Mouse (Mus musculus) spleen, adult 2 months (tissue): ENCODE data around the gene Osbp2. TPM values are rescaled to one million over a fixed set of nuclear protein-coding genes. Genes with fewer than 3 reads are reported as not detected.

ENCODE experiments used
- DNase-seq, 2 experiments: peaks; one replicate each; pipeline versions ENCODE4 v3.0.0 to v3.0.0-alpha.2; 2012 to 2021; ENCODE audit warnings: low spot score in 2 of 2, low read depth in 1 of 2
- H3K27ac ChIP-seq: fragments of 200-500 bp; 2 replicates; pipeline ENCODE4 v1.5.1; 2012; ENCODE audit warnings: low read length, inconsistent platforms; ENCODE audit not compliant: insufficient read depth
- H3K27me3 ChIP-seq: fragments of 200-500 bp; 2 replicates; pipeline ENCODE4 v1.6.1; 2012; ENCODE audit warnings: mild to moderate bottlenecking, moderate library complexity, low read length, inconsistent platforms; ENCODE audit not compliant: control insufficient read depth, insufficient read depth
- H3K36me3 ChIP-seq: fragments of 200-500 bp; 2 replicates; pipeline ENCODE4 v1.6.1; 2012; ENCODE audit warnings: mild to moderate bottlenecking, low read length, inconsistent platforms; ENCODE audit not compliant: control insufficient read depth, insufficient read depth
- H3K4me1 ChIP-seq: fragments of 200-500 bp; 2 replicates; pipeline ENCODE4 v1.6.1; 2011; ENCODE audit warnings: inconsistent platforms; ENCODE audit not compliant: control insufficient read depth, insufficient read depth, insufficient read length
- H3K4me3 ChIP-seq: fragments of 200-500 bp; 2 replicates; pipeline ENCODE4 v1.5.1; 2011; ENCODE audit warnings: mild to moderate bottlenecking, inconsistent platforms; ENCODE audit not compliant: insufficient read depth, insufficient read length; ENCODE audit errors: extremely low read depth
- CTCF ChIP-seq: fragments of 200-500 bp; IDR thresholded peaks from 2 replicates; pipeline ENCODE4 v1.5.1; 2011; ENCODE audit warnings: mild to moderate bottlenecking, inconsistent platforms; ENCODE audit not compliant: insufficient read depth, insufficient read length, insufficient replicate concordance; ENCODE audit errors: extremely low read depth
- POLR2A ChIP-seq: fragments of 200-500 bp; IDR thresholded peaks from 2 replicates; pipeline ENCODE4 v1.6.1; 2011; ENCODE audit warnings: low read depth, low read length, inconsistent platforms
- WGBS: fragments of 180-500 bp; shearing (Covaris S2); methylation state at CpG from one replicate; pipeline ENCODE4 v1.1.7; 2018; 5-methylcytosine and 5-hydroxymethylcytosine counted together
- polyA plus RNA-seq: library from polyadenylated mRNA; depleted of rRNA; stranded (reverse); fragments of >200 nt; gene quantifications from 2 replicates; pipeline ENCODE4 v1.2.3, GENCODE M21; 2012

The Osbp2 gene
- polyA plus RNA-seq, 1 experiment = 0.05 TPM

- no peak for TF ChIP-seq CTCF
- no peak for TF ChIP-seq POLR2A
- Histone ChIP-seq H3K27ac (no peak overlapping the region), H3K4me1 (no peaks in the 10 kb centered on the region), H3K4me3 (no peak overlapping the region), H3K27me3 (peaks cover 6% of the 10 kb centered on the region; the same call in 1 of the 2 replicates), H3K36me3 (no peaks in the 10 kb centered on the region)
- WGBS = 4% methylated on average over 45 of the region's 56 CpGs
- DNase-seq = no peak
Observed at GRCm38 (mm10) chr11:3774463-3775262, 89.0 kb downstream of the Osbp2 start.

- no peak overlapping the region for H3K4me3 ChIP-seq
- H3K4me1 ChIP-seq = no peaks in the 10 kb centered on the region
- no peak for DNase-seq
- 29% methylated on average over 6 of the region's 6 CpGs for WGBS
- TF ChIP-seq POLR2A (no peak), CTCF (no peak)
- no peak overlapping the region for H3K27ac ChIP-seq
- peaks cover 6% of the 10 kb centered on the region; the same call in 1 of the 2 replicates for H3K27me3 ChIP-seq
- H3K36me3 ChIP-seq = no peaks in the 10 kb centered on the region
Observed at GRCm38 (mm10) chr11:3773782-3774462, 89.8 kb downstream of the Osbp2 start.

- Histone ChIP-seq H3K27ac (no peak overlapping the region), H3K4me3 (no peak overlapping the region), H3K36me3 (no peaks in the 10 kb centered on the region), H3K4me1 (no peaks in the 10 kb centered on the region), H3K27me3 (peaks cover 6% of the 10 kb centered on the region; the same call in 1 of the 2 replicates)
- no peak for DNase-seq
- 83% methylated on average over 8 of the region's 8 CpGs for WGBS
- TF ChIP-seq CTCF (no peak), POLR2A (no peak)
Observed at GRCm38 (mm10) chr11:3773136-3773535, 90.6 kb downstream of the Osbp2 start.

- DNase-seq = no peak
- Histone ChIP-seq H3K4me3 (no peak overlapping the region), H3K27ac (no peak overlapping the region), H3K27me3 (peaks cover 6% of the 10 kb centered on the region; the same call in 1 of the 2 replicates), H3K36me3 (no peaks in the 10 kb centered on the region), H3K4me1 (no peaks in the 10 kb centered on the region)
- WGBS = 48% methylated on average over 6 of the region's 6 CpGs
- TF ChIP-seq CTCF (peak; percentile 5; the same call in 1 of the 2 replicates), POLR2A (no peak)
Observed at GRCm38 (mm10) chr11:3771348-3771747, 92.4 kb downstream of the Osbp2 start.

DNA sequence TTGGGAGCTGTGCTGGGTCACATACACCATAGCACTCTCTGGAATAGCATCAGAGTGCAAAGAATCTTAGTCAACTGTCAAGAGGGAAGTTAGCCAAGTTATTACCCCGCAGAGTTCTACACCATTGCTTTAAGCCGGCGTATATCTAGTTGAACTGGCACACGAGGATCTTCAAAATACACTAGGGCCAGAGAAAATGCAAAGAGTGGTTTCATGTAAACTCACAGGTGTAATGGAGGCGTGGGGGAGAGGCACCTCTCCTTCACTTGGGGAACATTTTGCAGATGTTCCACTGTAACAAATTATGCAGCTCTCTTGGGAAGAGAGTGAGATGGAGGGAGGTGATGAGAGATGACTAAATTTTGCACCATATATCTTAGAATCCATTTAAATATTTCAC lies 95.9 kb downstream of the Osbp2 start:
- H3K4me1 ChIP-seq = no peaks in the 10 kb centered on the region
- H3K4me3 ChIP-seq = no peak overlapping the region
- H3K27ac ChIP-seq = no peak overlapping the region
- TF ChIP-seq POLR2A (no peak), CTCF (no peak)
- 88% methylated on average over 5 of the region's 5 CpGs for WGBS
- H3K36me3 ChIP-seq = no peaks in the 10 kb centered on the region
- no peak for DNase-seq
- no peaks in the 10 kb centered on the region for H3K27me3 ChIP-seq

GRCm38 (mm10) chr11:3766964-3767363 lies 96.7 kb downstream of the Osbp2 start:
- WGBS = 82% methylated on average over 8 of the region's 8 CpGs
- Histone ChIP-seq H3K36me3 (no peaks in the 10 kb centered on the region), H3K27ac (no peak overlapping the region), H3K27me3 (peaks cover 2% of the 10 kb centered on the region), H3K4me3 (no peak overlapping the region), H3K4me1 (no peaks in the 10 kb centered on the region)
- TF ChIP-seq POLR2A (no peak), CTCF (no peak)
- DNase-seq = no peak
